Mouse (Mus musculus) kidney, adult 2 months (tissue): ENCODE results near the gene Rpusd1. TPM values are rescaled to one million over a fixed set of nuclear protein-coding genes. Genes with fewer than 3 reads are reported as not detected.
A peak's percentile ranks its signal among the peaks of the same experiment; 100 is the strongest.

Experiments used
- DNase-seq: peaks from one replicate; pipeline ENCODE4 v3.0.0; 2021
- H3K27ac ChIP-seq: fragments of 200-500 bp; 2 replicates; pipeline ENCODE4 v1.5.1; 2012; ENCODE audit warnings: low read depth, low read length, control low read depth, inconsistent platforms; ENCODE audit not compliant: insufficient read depth
- H3K27me3 ChIP-seq: fragments of 200-500 bp; replicated peaks from 2 replicates; pipeline ENCODE4 v1.6.1; 2012; ENCODE audit warnings: mild to moderate bottlenecking, moderate library complexity, low read length, inconsistent platforms; ENCODE audit not compliant: control insufficient read depth, insufficient read depth
- H3K36me3 ChIP-seq: fragments of 200-500 bp; 2 replicates; pipeline ENCODE4 v1.6.1; 2012; ENCODE audit warnings: mild to moderate bottlenecking, moderate library complexity, low read length, inconsistent platforms; ENCODE audit not compliant: control insufficient read depth, insufficient read depth
- H3K4me1 ChIP-seq: fragments of 200-500 bp; 2 replicates; pipeline ENCODE4 v1.6.1; 2011; ENCODE audit warnings: low read length; ENCODE audit not compliant: control insufficient read depth, insufficient read depth
- H3K4me3 ChIP-seq: fragments of 200-500 bp; 2 replicates; pipeline ENCODE4 v1.5.1; 2011; ENCODE audit warnings: mild to moderate bottlenecking, low read depth, low read length, control low read depth; ENCODE audit not compliant: insufficient read depth
- CTCF ChIP-seq: fragments of 200-500 bp; conservative IDR thresholded peaks from 2 replicates; pipeline ENCODE4 v1.5.1; 2011; ENCODE audit warnings: low read depth, mild to moderate bottlenecking, control low read depth, low read length, moderate library complexity, mixed read lengths; ENCODE audit not compliant: insufficient read depth, insufficient read length
- POLR2A ChIP-seq: fragments of 200-500 bp; IDR thresholded peaks from one replicate; pipeline ENCODE4 v1.6.1; 2011; ENCODE audit warnings: low read depth, low read length, control low read depth
- WGBS: fragments of 180-500 bp; shearing (Covaris S2); methylation state at CpG from one replicate; pipeline ENCODE4 v1.1.7; 2018; 5-methylcytosine and 5-hydroxymethylcytosine counted together
- polyA plus RNA-seq: library from polyadenylated mRNA; depleted of rRNA; stranded (reverse); fragments of >200 nt; gene quantifications from 2 replicates; pipeline ENCODE4 v1.2.3, GENCODE M21; 2012; rRNA removed

Gene Rpusd1
- polyA plus RNA-seq, 1 experiment: 20.7 TPM

- TF ChIP-seq POLR2A: no peak
- no peak for TF ChIP-seq CTCF
- H3K27ac ChIP-seq: no peak overlapping the region
- H3K36me3 ChIP-seq: no peaks in the 10 kb centered on the region
- H3K4me1 ChIP-seq: no peaks in the 10 kb centered on the region
- WGBS: 43% methylated on average over 3 of the region's 3 CpGs
- no peak for DNase-seq
- H3K4me3 ChIP-seq: no peak overlapping the region
- no peaks in the 10 kb centered on the region for H3K27me3 ChIP-seq
These were observed 35.1 kb downstream of the Rpusd1 start for GRCm38 (mm10) chr17:25762591-25762990.

- WGBS: 62% methylated on average over 5 of the region's 5 CpGs
- TF ChIP-seq CTCF (no peak), POLR2A (no peak)
- Histone ChIP-seq H3K36me3 (no peaks in the 10 kb centered on the region), H3K27me3 (no peaks in the 10 kb centered on the region), H3K4me3 (no peak overlapping the region), H3K4me1 (no peaks in the 10 kb centered on the region), H3K27ac (no peak overlapping the region)
- DNase-seq: no peak
These were observed 38.4 kb downstream of the Rpusd1 start for GRCm38 (mm10) chr17:25765886-25766285.

- DNase-seq: no peak
- WGBS: 45% methylated on average over 9 of the region's 9 CpGs
- Histone ChIP-seq H3K36me3 (no peaks in the 10 kb centered on the region), H3K4me3 (no peak overlapping the region), H3K27me3 (no peaks in the 10 kb centered on the region), H3K4me1 (0 out of 2 replicates have a peak, but pooled peaks cover 3% of the 10 kb centered on the region), H3K27ac (no peak overlapping the region)
- TF ChIP-seq POLR2A (no peak), CTCF (no peak)
These were observed 41.9 kb downstream of the Rpusd1 start for GRCm38 (mm10) chr17:25769331-25769730.

GRCm38 (mm10) chr17:25773549-25774120 is 46.2 kb downstream of the Rpusd1 start, which contains the start of gene Narfl:
Gene Narfl, plus strand, starts transcription at chr17:25773776.
- H3K4me1 ChIP-seq: peaks cover 4% of the 10 kb centered on the region; the same call in 1 of the 2 replicates
- TF ChIP-seq CTCF: peak; percentile 96
- peak; percentile 65 for TF ChIP-seq POLR2A
- peak; percentile 98 for DNase-seq
- peak within 1 kb of the TSS; percentile 63 for H3K27ac ChIP-seq
- WGBS: under 1% methylated on average over 37 of the region's 37 CpGs
- no peaks in the 10 kb centered on the region for H3K27me3 ChIP-seq
- no peaks in the 10 kb centered on the region for H3K36me3 ChIP-seq
- H3K4me3 ChIP-seq: peak within 1 kb of the TSS; percentile 72

GRCm38 (mm10) chr17:25775318-25776062 is 48.0 kb downstream of the Rpusd1 start:
- peaks cover 4% of the 10 kb centered on the region; the same call in 1 of the 2 replicates for H3K4me1 ChIP-seq
- no peak overlapping the region for H3K27ac ChIP-seq
- H3K4me3 ChIP-seq: no peak overlapping the region
- H3K36me3 ChIP-seq: no peaks in the 10 kb centered on the region
- TF ChIP-seq POLR2A: no peak
- no peak for TF ChIP-seq CTCF
- 43% methylated on average over 10 of the region's 10 CpGs for WGBS
- no peaks in the 10 kb centered on the region for H3K27me3 ChIP-seq
- peak; percentile 69 for DNase-seq

- Histone ChIP-seq H3K4me1 (peaks cover 4% of the 10 kb centered on the region; the same call in 1 of the 2 replicates), H3K27ac (no peak overlapping the region), H3K4me3 (no peak overlapping the region), H3K27me3 (no peaks in the 10 kb centered on the region), H3K36me3 (no peaks in the 10 kb centered on the region)
- WGBS: 96% methylated on average over 5 of the region's 5 CpGs
- TF ChIP-seq CTCF (no peak), POLR2A (no peak)
- no peak for DNase-seq
These were observed 50.5 kb downstream of the Rpusd1 start for GRCm38 (mm10) chr17:25777948-25778347.

Other genes starting within 250 kb of the Rpusd1 start
- not detected in 2 replicates for gene Sstr5, start 230.4 kb upstream of the Rpusd1 start, polyA plus RNA-seq
- gene Sox8, start 157.0 kb upstream of the Rpusd1 start, polyA plus RNA-seq: 0.70 and 0.76 TPM in 2 replicates
- gene Lmf1, start 148.6 kb upstream of the Rpusd1 start, polyA plus RNA-seq: 31.6 and 35.4 TPM in 2 replicates
- not detected in 2 replicates for gene Gng13, start 10.5 kb upstream of the Rpusd1 start, polyA plus RNA-seq
- 0.75 and 1.5 TPM in 2 replicates for gene Chtf18, start 251 bp upstream of the Rpusd1 start, polyA plus RNA-seq
- gene Mslnl, start 8.4 kb downstream of the Rpusd1 start, polyA plus RNA-seq: 0.10 TPM in 1 of 2 replicates, not detected in the other
- 3.3 and 3.9 TPM in 2 replicates for gene Msln, start 26.7 kb downstream of the Rpusd1 start, polyA plus RNA-seq
- gene Narfl, start 46.1 kb downstream of the Rpusd1 start, polyA plus RNA-seq: 47.5 and 50.5 TPM in 2 replicates
- gene Haghl, start 58.0 kb downstream of the Rpusd1 start, polyA plus RNA-seq: 58.9 and 62.8 TPM in 2 replicates
- 0.06 and 0.12 TPM in 2 replicates for gene Ccdc78, start 58.9 kb downstream of the Rpusd1 start, polyA plus RNA-seq
- gene Fam173a, start 65.2 kb downstream of the Rpusd1 start, polyA plus RNA-seq: 152 and 158 TPM in 2 replicates
- 0.64 TPM in 1 of 2 replicates, not detected in the other for gene AC134908.4, start 68.0 kb downstream of the Rpusd1 start, polyA plus RNA-seq
- gene Metrn, start 69.5 kb downstream of the Rpusd1 start, polyA plus RNA-seq: 50.1 and 61.3 TPM in 2 replicates
- gene Fbxl16, start 81.4 kb downstream of the Rpusd1 start, polyA plus RNA-seq: 3.6 TPM in 2 replicates
- 34.9 and 42.1 TPM in 2 replicates for gene Wdr24, start 96.0 kb downstream of the Rpusd1 start, polyA plus RNA-seq
- 132 and 139 TPM in 2 replicates for gene Jmjd8, start 101.2 kb downstream of the Rpusd1 start, polyA plus RNA-seq
- gene Stub1, start 105.7 kb downstream of the Rpusd1 start, polyA plus RNA-seq: 140 and 144 TPM in 2 replicates
- gene Rhbdl1, start 109.6 kb downstream of the Rpusd1 start, polyA plus RNA-seq: 9.2 and 13.9 TPM in 2 replicates
- gene Gm20683, start 114.1 kb downstream of the Rpusd1 start, polyA plus RNA-seq: 26.3 and 50.3 TPM in 2 replicates
- gene Rhot2, start 117.2 kb downstream of the Rpusd1 start, polyA plus RNA-seq: 133 and 147 TPM in 2 replicates
- gene Wdr90, start 133.8 kb downstream of the Rpusd1 start, polyA plus RNA-seq: 23.8 and 25.5 TPM in 2 replicates
- gene Mcrip2, start 141.1 kb downstream of the Rpusd1 start, polyA plus RNA-seq: 258 and 286 TPM in 2 replicates
- gene Mettl26, start 147.4 kb downstream of the Rpusd1 start, polyA plus RNA-seq: 509 and 656 TPM in 2 replicates
- 0.31 and 0.42 TPM in 2 replicates for gene Wfikkn1, start 153.2 kb downstream of the Rpusd1 start, polyA plus RNA-seq
- 31.3 and 34.8 TPM in 2 replicates for gene Rab40c, start 192.1 kb downstream of the Rpusd1 start, polyA plus RNA-seq
- 236 and 270 TPM in 2 replicates for gene Pigq, start 217.3 kb downstream of the Rpusd1 start, polyA plus RNA-seq
- gene Nhlrc4, start 217.3 kb downstream of the Rpusd1 start, polyA plus RNA-seq: 16.0 and 21.0 TPM in 2 replicates
- 7.2 and 8.3 TPM in 2 replicates for gene A930017K11Rik, start 224.9 kb downstream of the Rpusd1 start, polyA plus RNA-seq